15 mouse cellular contexts compared by ENCODE assay signal in the genomic region with DNA sequence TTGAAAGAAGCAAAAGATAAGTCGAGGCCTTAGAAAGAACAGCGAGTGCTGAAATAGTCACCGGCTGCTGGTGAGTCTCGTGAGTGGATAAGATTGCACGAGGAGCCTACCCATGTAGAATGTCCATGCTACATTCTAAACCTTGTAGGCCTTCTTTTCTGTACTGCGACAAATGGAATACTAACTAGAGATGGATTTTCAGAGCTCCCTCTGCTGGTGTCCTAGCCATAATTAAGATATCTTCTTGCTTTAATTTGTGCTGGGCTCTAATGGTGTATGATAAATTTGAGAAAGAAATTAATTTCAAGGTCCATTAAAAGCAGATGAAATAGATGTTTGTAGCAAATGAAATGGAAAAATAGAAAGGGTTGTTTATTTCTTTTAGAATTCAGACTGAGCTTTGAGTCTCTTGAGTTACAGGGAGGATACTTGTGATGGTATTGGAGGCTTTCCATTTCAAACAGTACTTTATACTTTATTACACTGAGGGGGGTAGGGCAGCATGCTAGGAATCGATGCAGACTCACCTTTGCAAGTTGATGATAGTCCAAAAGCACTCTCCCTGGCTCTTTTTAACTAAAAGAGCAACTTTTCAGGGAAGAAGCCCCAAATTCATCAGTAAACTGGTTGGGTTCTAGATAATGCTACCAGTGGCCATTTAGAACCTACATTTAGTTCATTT. TPM values are rescaled to one million over a fixed set of nuclear protein-coding genes. Genes with fewer than 3 reads are reported as not detected.
A peak's percentile ranks its signal among the peaks of the same experiment; 100 is the strongest.
DNase-seq lines count a peak whose midpoint lies in the region; ATAC-seq and TF ChIP-seq lines count a peak whose summit lies in the region.
"Had no signal": no experiment of that assay in that cellular context is flagged by ENCODE, and none has a peak within 500 bp of the region (broad histone marks: within the 10 kb centered on the region; RNA-seq: fewer than 3 reads in every experiment).

No protein-coding gene starts in this region.

- no peaks in the 10 kb centered on the region for H3K27me3 ChIP-seq in hindbrain, postnatal 0 days (ENCODE audit: insufficient read depth, low read length)
- no peaks in the 10 kb centered on the region for H3K27me3 ChIP-seq in hindbrain, embryonic 12.5 days
- no peaks in the 10 kb centered on the region for H3K27me3 ChIP-seq in midbrain, embryonic 14.5 days (ENCODE audit: control insufficient read depth, insufficient read depth, low read length)
- no peaks in the 10 kb centered on the region for H3K27me3 ChIP-seq in midbrain, embryonic 16.5 days (ENCODE audit: control insufficient read depth, insufficient read depth, low read depth, low read length)
- H3K27me3 ChIP-seq in splenic B cell, adult 2 months (ENCODE audit: control insufficient read depth, insufficient read depth, low read length, poor library complexity, severe bottlenecking): no peaks in the 10 kb centered on the region
- H3K27me3 ChIP-seq: forebrain, embryonic 15.5 days; heart, embryonic 15.5 days; limb, embryonic 12.5 days; midbrain, embryonic 12.5 days had no signal

- no peak overlapping the region for H3K9ac ChIP-seq in hindbrain, postnatal 0 days (replicated peaks; ENCODE audit: low read length)
- no peak overlapping the region for H3K9ac ChIP-seq in hindbrain, embryonic 12.5 days
- H3K9ac ChIP-seq in midbrain, embryonic 14.5 days (replicated peaks; ENCODE audit: low read length): no peak overlapping the region
- H3K9ac ChIP-seq in midbrain, embryonic 16.5 days (ENCODE audit: low read depth, low read length): no peak overlapping the region
- H3K9ac ChIP-seq: forebrain, embryonic 15.5 days; heart, embryonic 15.5 days; limb, embryonic 12.5 days; midbrain, embryonic 12.5 days had no signal

- ATAC-seq in hindbrain, postnatal 0 days: no peak
- ATAC-seq in hindbrain, embryonic 12.5 days (ENCODE audit: low FRiP score): no peak
- ATAC-seq in midbrain, embryonic 14.5 days (ENCODE audit: low FRiP score, low TSS enrichment): no peak
- ATAC-seq in midbrain, embryonic 16.5 days: no peak
- ATAC-seq: activated CD4-positive, CD25-positive, alpha-beta regulatory T cell, adult 4 months; forebrain, embryonic 15.5 days had no signal

- peak; percentile 65 for DNase-seq in hindbrain, postnatal 0 days (ENCODE audit: low spot score)
- peak; percentile 70 for DNase-seq in midbrain, embryonic 14.5 days
- DNase-seq in brain, embryonic 14.5 days (ENCODE audit: low read depth): peak; percentile 67
- peak; percentile 56 for DNase-seq in splenic B cell, adult 2 months (ENCODE audit: low read depth, low spot score)
- DNase-seq in ovary, adult 18-20 months (ENCODE audit: low spot score): no peak
- DNase-seq in testis, postnatal 14 days (ENCODE audit: low spot score): no peak
- DNase-seq: cerebellum, adult 9-11 months; right cerebral cortex, adult 18-20 months had no signal

- TF ChIP-seq CTCF in hindbrain, postnatal 0 days (IDR thresholded peaks at IDR 0.05; ENCODE audit: low read depth): peak; percentile 60
- TF ChIP-seq CTCF in brain, embryonic 14.5 days (IDR thresholded peaks at IDR 0.05; ENCODE audit: borderline replicate concordance, extremely low read depth, insufficient read depth, insufficient read length): no peak

- H3K4me3 ChIP-seq in hindbrain, postnatal 0 days (ENCODE audit: low read length): no peak overlapping the region
- H3K4me3 ChIP-seq in hindbrain, embryonic 12.5 days: no peak overlapping the region
- no peak overlapping the region for H3K4me3 ChIP-seq in midbrain, embryonic 14.5 days (replicated peaks; ENCODE audit: low read depth, low read length)
- no peak overlapping the region for H3K4me3 ChIP-seq in midbrain, embryonic 16.5 days (ENCODE audit: low read depth, low read length)
- H3K4me3 ChIP-seq: forebrain, embryonic 15.5 days; heart, embryonic 15.5 days; limb, embryonic 12.5 days; midbrain, embryonic 12.5 days had no signal

- TF ChIP-seq POLR2A in brain, embryonic 14.5 days (IDR thresholded peaks at IDR 0.05; ENCODE audit: borderline replicate concordance, extremely low read depth, insufficient read depth, insufficient read length, poor library complexity, severe bottlenecking): no peak

- H3K9me3 ChIP-seq in hindbrain, postnatal 0 days (ENCODE audit: low read length): no peaks in the 10 kb centered on the region
- no peaks in the 10 kb centered on the region for H3K9me3 ChIP-seq in hindbrain, embryonic 12.5 days (replicated peaks)
- H3K9me3 ChIP-seq in midbrain, embryonic 14.5 days (ENCODE audit: control insufficient read depth, low read length): no peaks in the 10 kb centered on the region
- no peaks in the 10 kb centered on the region for H3K9me3 ChIP-seq in midbrain, embryonic 16.5 days (replicated peaks; ENCODE audit: control insufficient read depth, low read length, poor library complexity, severe bottlenecking)
- H3K9me3 ChIP-seq: forebrain, embryonic 15.5 days; heart, embryonic 15.5 days; limb, embryonic 12.5 days; midbrain, embryonic 12.5 days had no signal

- no peak overlapping the region for H3K4me2 ChIP-seq in hindbrain, postnatal 0 days (ENCODE audit: low read depth, low read length)
- no peak overlapping the region for H3K4me2 ChIP-seq in hindbrain, embryonic 12.5 days (replicated peaks)
- no peak overlapping the region for H3K4me2 ChIP-seq in midbrain, embryonic 14.5 days (ENCODE audit: low read length)
- no peak overlapping the region for H3K4me2 ChIP-seq in midbrain, embryonic 16.5 days (ENCODE audit: low read length)
- H3K4me2 ChIP-seq: forebrain, embryonic 15.5 days; heart, embryonic 15.5 days; limb, embryonic 12.5 days; midbrain, embryonic 12.5 days had no signal

- WGBS in hindbrain, postnatal 0 days: 75% methylated on average over 7 of the region's 7 CpGs
- whole genome bisulfite sequencing in hindbrain, embryonic 12.5 days: 88% methylated on average over 7 of the region's 7 CpGs
- 75% methylated on average over 7 of the region's 7 CpGs for WGBS in midbrain, embryonic 14.5 days
- 78% methylated on average over 7 of the region's 7 CpGs for WGBS in midbrain, embryonic 16.5 days

- no peak overlapping the region for H3K27ac ChIP-seq in hindbrain, postnatal 0 days
- H3K27ac ChIP-seq in hindbrain, embryonic 12.5 days: no peak overlapping the region
- H3K27ac ChIP-seq in midbrain, embryonic 14.5 days (replicated peaks; ENCODE audit: low read depth, low read length): no peak overlapping the region
- no peak overlapping the region for H3K27ac ChIP-seq in midbrain, embryonic 16.5 days (ENCODE audit: low read length)
- H3K27ac ChIP-seq: forebrain, embryonic 15.5 days; heart, embryonic 15.5 days; limb, embryonic 12.5 days; midbrain, embryonic 12.5 days had no signal

- H3K4me1 ChIP-seq in hindbrain, postnatal 0 days (ENCODE audit: insufficient read depth, low read length): no peaks in the 10 kb centered on the region
- 0 out of 2 replicates have a peak, but pooled peaks cover 2% of the 10 kb centered on the region for H3K4me1 ChIP-seq in hindbrain, embryonic 12.5 days
- H3K4me1 ChIP-seq in midbrain, embryonic 14.5 days (ENCODE audit: control insufficient read depth, insufficient read depth, low read length): no peaks in the 10 kb centered on the region
- no peaks in the 10 kb centered on the region for H3K4me1 ChIP-seq in midbrain, embryonic 16.5 days (ENCODE audit: control insufficient read depth, insufficient read depth, low read length)
- H3K4me1 ChIP-seq: forebrain, embryonic 15.5 days; midbrain, embryonic 12.5 days had no signal

- peaks cover 9% of the 10 kb centered on the region for H3K36me3 ChIP-seq in hindbrain, postnatal 0 days (ENCODE audit: insufficient read depth, low read length)
- peaks cover 8% of the 10 kb centered on the region for H3K36me3 ChIP-seq in hindbrain, embryonic 12.5 days
- peaks cover 12% of the 10 kb centered on the region for H3K36me3 ChIP-seq in midbrain, embryonic 14.5 days (ENCODE audit: control insufficient read depth, insufficient read depth, low read length)
- H3K36me3 ChIP-seq in midbrain, embryonic 16.5 days (ENCODE audit: control insufficient read depth, insufficient read depth, low read length): peaks cover 7% of the 10 kb centered on the region; the same call in 1 of the 2 replicates
- H3K36me3 ChIP-seq in splenic B cell, adult 2 months (ENCODE audit: control insufficient read depth, insufficient read depth, low read length, poor library complexity, severe bottlenecking): peaks cover 3% of the 10 kb centered on the region

RNA-seq across cellular contexts. Expression of a gene that starts 11.7 kb away (rescaled TPM):
- 0.47 and 0.58 TPM in 2 replicates for total RNA-seq in hindbrain, postnatal 0 days (2014; rRNA removed)
- polyA plus RNA-seq in hindbrain, postnatal 0 days (2015; fragmentation: Nextera tagmentation; extraction: Ambion mirVana): 3.4 and 4.8 TPM in 2 replicates
- 4.4 and 5.0 TPM in 2 replicates for polyA plus RNA-seq in hindbrain, embryonic 12.5 days (2016; fragmentation: Nextera tagmentation; extraction: Ambion mirVana)
- 4.3 and 6.2 TPM in 2 replicates for polyA plus RNA-seq in midbrain, embryonic 14.5 days (2014; fragmentation: Nextera tagmentation; extraction: Ambion mirVana)
- 3.1 and 3.5 TPM in 2 replicates for polyA plus RNA-seq in midbrain, embryonic 16.5 days (2015; fragmentation: Nextera tagmentation; extraction: Ambion mirVana)
- 0.63 and 1.0 TPM in 2 replicates for polyA plus RNA-seq in brain, embryonic 14.5 days (2012; rRNA removed)
- polyA plus RNA-seq: activated CD4-positive, CD25-positive, alpha-beta regulatory T cell, adult 4 months had no signal

RNA-seq across cellular contexts. Expression of a gene that starts 12.2 kb away (rescaled TPM):
- 82.6 and 84.0 TPM in 2 replicates for total RNA-seq in hindbrain, postnatal 0 days (2014; rRNA removed)
- polyA plus RNA-seq in hindbrain, postnatal 0 days (2015; fragmentation: Nextera tagmentation; extraction: Ambion mirVana): 136 and 144 TPM in 2 replicates
- 132 and 143 TPM in 2 replicates for polyA plus RNA-seq in hindbrain, embryonic 12.5 days (2016; fragmentation: Nextera tagmentation; extraction: Ambion mirVana)
- polyA plus RNA-seq in midbrain, embryonic 14.5 days (2014; fragmentation: Nextera tagmentation; extraction: Ambion mirVana): 114 and 143 TPM in 2 replicates
- polyA plus RNA-seq in midbrain, embryonic 16.5 days (2015; fragmentation: Nextera tagmentation; extraction: Ambion mirVana): 142 and 145 TPM in 2 replicates
- 79.5 and 96.4 TPM in 2 replicates for polyA plus RNA-seq in brain, embryonic 14.5 days (2012; rRNA removed)

Comparison
In these comparisons a context has a peak if more than half of its experiments do, and no peak if none do; other contexts are left out.
1. DNase-seq: peak in hindbrain, postnatal 0 days (single experiment), midbrain, embryonic 14.5 days (single experiment), brain, embryonic 14.5 days (single experiment) and splenic B cell, adult 2 months (single experiment); none in ovary, adult 18-20 months (single experiment) and testis, postnatal 14 days (single experiment).